Mouse (Mus musculus) bone marrow, adult 2 months (tissue): ENCODE data around the gene Mknk1.

Source experiments
- CTCF ChIP-seq: fragments of 200-500 bp; IDR thresholded peaks from 2 replicates; pipeline ENCODE4 v1.5.1; 2011; ENCODE audit warnings: low read length, control low read depth; ENCODE audit not compliant: control insufficient read depth, insufficient read depth
- POLR2A ChIP-seq: fragments of 200-500 bp; IDR thresholded peaks from 2 replicates; pipeline ENCODE4 v1.6.1; 2011; ENCODE audit warnings: low read depth, mild to moderate bottlenecking, control low read depth, low read length, borderline replicate concordance; ENCODE audit not compliant: control insufficient read depth

- TF ChIP-seq CTCF, result no peak
- no peak for TF ChIP-seq POLR2A
These were observed 51.6 kb downstream of the Mknk1 start, which contains the start of gene 6430628N08Rik for GRCm38 (mm10) chr4:115890553-115890952.
